Mouse (Mus musculus) myocyte (in vitro differentiated cells): ENCODE data around the gene Slc27a5. TPM values are rescaled to one million over a fixed set of nuclear protein-coding genes. Genes with fewer than 3 reads are reported as not detected.

Experiments
- H3K27me3 ChIP-seq: one replicate; pipeline ENCODE4 v1.6.1; 2011; ENCODE audit not compliant: control insufficient read depth, insufficient read depth, insufficient read length
- H3K36me3 ChIP-seq: one replicate; pipeline ENCODE4 v1.6.1; 2011; ENCODE audit not compliant: control insufficient read depth, insufficient read depth
- H3K4me2 ChIP-seq: one replicate; pipeline ENCODE4 v1.6.1; 2011; ENCODE audit warnings: low read depth, control low read depth
- H3K4me3 ChIP-seq: one replicate; pipeline ENCODE4 v1.5.1; 2011; ENCODE audit warnings: mild to moderate bottlenecking, control low read depth, moderate library complexity
- H3K79me2 ChIP-seq: one replicate; pipeline ENCODE4 v1.6.1; 2011; ENCODE audit not compliant: control insufficient read depth, insufficient read depth
- H3ac ChIP-seq: one replicate; pipeline ENCODE4 v1.6.1; 2011; ENCODE audit not compliant: control insufficient read depth, insufficient read length
- CEBPB ChIP-seq: IDR thresholded peaks from 2 replicates; pipeline ENCODE4 v1.6.1; 2011; ENCODE audit warnings: mild to moderate bottlenecking, moderate library complexity; ENCODE audit not compliant: poor library complexity, insufficient read depth, severe bottlenecking
- E2F4 ChIP-seq: IDR thresholded peaks from one replicate; pipeline ENCODE4 v1.6.1; 2011; ENCODE audit warnings: mild to moderate bottlenecking, control low read depth, moderate library complexity; ENCODE audit not compliant: insufficient read depth
- MAX ChIP-seq: IDR thresholded peaks from one replicate; pipeline ENCODE4 v1.6.1; 2011; ENCODE audit warnings: low read depth, mild to moderate bottlenecking, control low read depth
- MYOD1 ChIP-seq, 3 experiments: IDR thresholded peaks; one replicate each; pipeline ENCODE4 v1.6.1; 2011; ENCODE audit warnings: control low read depth in 2 of 3, low read depth in 2 of 3, mild to moderate bottlenecking in 2 of 3, moderate library complexity in 1 of 3; ENCODE audit not compliant: insufficient read length in 2 of 3, control insufficient read depth in 1 of 3
- MYOG ChIP-seq, 3 experiments: IDR thresholded peaks; one replicate each; pipeline ENCODE4 v1.6.1; 2011; ENCODE audit warnings: control low read depth in 2 of 3, low read depth in 2 of 3, mild to moderate bottlenecking in 2 of 3; ENCODE audit not compliant: insufficient read length in 2 of 3, control insufficient read depth in 1 of 3, insufficient read depth in 1 of 3
- POLR2A ChIP-seq: IDR thresholded peaks from one replicate; pipeline ENCODE4 v1.6.1; 2011; ENCODE audit warnings: low read depth, mild to moderate bottlenecking, control low read depth, moderate library complexity; ENCODE audit not compliant: insufficient read length
- POLR2AphosphoS2 ChIP-seq: IDR thresholded peaks from one replicate; pipeline ENCODE4 v1.6.1; 2011; ENCODE audit warnings: low read depth, control low read depth; ENCODE audit not compliant: insufficient read length
- REST ChIP-seq: IDR thresholded peaks from one replicate; pipeline ENCODE4 v1.6.1; 2011; ENCODE audit warnings: mild to moderate bottlenecking, control low read depth, moderate library complexity; ENCODE audit not compliant: insufficient read depth, insufficient read length
- SRF ChIP-seq: IDR thresholded peaks from one replicate; pipeline ENCODE4 v1.6.1; 2011; ENCODE audit warnings: low read depth; ENCODE audit not compliant: control insufficient read depth, insufficient read length
- TCF12 ChIP-seq: IDR thresholded peaks from one replicate; pipeline ENCODE4 v1.6.1; 2011; ENCODE audit warnings: mild to moderate bottlenecking, control low read depth; ENCODE audit not compliant: poor library complexity, insufficient read depth, severe bottlenecking
- TCF3 ChIP-seq: IDR thresholded peaks from one replicate; pipeline ENCODE4 v1.6.1; 2011; ENCODE audit warnings: low read depth, control low read depth; ENCODE audit not compliant: insufficient read length
- USF1 ChIP-seq: IDR thresholded peaks from one replicate; pipeline ENCODE4 v1.6.1; 2011; ENCODE audit warnings: low read depth, mild to moderate bottlenecking, control low read depth, moderate library complexity
- polyA plus RNA-seq: library from polyadenylated mRNA; unstranded; fragments of >200 nt; fragmentation: generic; extraction: Trizol; gene quantifications from one replicate; pipeline ENCODE4 v1.2.1, GENCODE M21; 2012; ENCODE audit warnings: missing spikeins

The Slc27a5 gene
- polyA plus RNA-seq, 1 experiment, result not detected

GRCm38 (mm10) chr7:12998851-12999250 is 859 bp upstream of the Slc27a5 start, which contains the start of gene Trim28:
Trim28 (plus strand) TSS chr7:12999114.
- Histone ChIP-seq H3K4me3 (no peak within 1 kb of the TSS), H3K36me3 (no peaks in the 10 kb centered on the region), H3K4me2 (no peak within 1 kb of the TSS), H3ac (no peak within 1 kb of the TSS), H3K27me3 (no peaks in the 10 kb centered on the region), H3K79me2 (no peaks in the 10 kb centered on the region)
- no peak for TF ChIP-seq REST
- no peak for TF ChIP-seq POLR2AphosphoS2
- no peak for TF ChIP-seq USF1
- no peak for TF ChIP-seq MYOG (IDR thresholded peaks at IDR 0.05; ENCODE audit: control insufficient read depth in 1 of 3, insufficient read depth in 1 of 3, insufficient read length in 2 of 3, low read depth in 2 of 3)
- TF ChIP-seq TCF12, result no peak
- no peak for TF ChIP-seq MYOD1 (IDR thresholded peaks at IDR 0.05; ENCODE audit: control insufficient read depth in 1 of 3, insufficient read length in 2 of 3, low read depth in 2 of 3)

- Histone ChIP-seq H3K4me2 (no peak overlapping the region), H3K4me3 (no peak overlapping the region), H3K27me3 (no peaks in the 10 kb centered on the region), H3K36me3 (no peaks in the 10 kb centered on the region), H3ac (no peak overlapping the region), H3K79me2 (no peaks in the 10 kb centered on the region)
- TF ChIP-seq CEBPB (no peak), E2F4 (no peak), POLR2AphosphoS2 (no peak), USF1 (no peak), SRF (no peak), TCF3 (no peak), POLR2A (no peak), MYOG (IDR thresholded peaks at IDR 0.05; ENCODE audit: control insufficient read depth in 1 of 3, insufficient read depth in 1 of 3, insufficient read length in 2 of 3, low read depth in 2 of 3) (no peak), TCF12 (no peak), REST (no peak), MAX (no peak), MYOD1 (IDR thresholded peaks at IDR 0.05; ENCODE audit: control insufficient read depth in 1 of 3, insufficient read length in 2 of 3, low read depth in 2 of 3) (no peak)
These were observed 762 bp downstream of the Slc27a5 start for GRCm38 (mm10) chr7:12997230-12997629.

GRCm38 (mm10) chr7:12995862-12996261 is 2.1 kb downstream of the Slc27a5 start:
- Histone ChIP-seq H3K4me2 (no peak overlapping the region), H3ac (no peak overlapping the region), H3K4me3 (no peak overlapping the region), H3K36me3 (no peaks in the 10 kb centered on the region), H3K79me2 (no peaks in the 10 kb centered on the region), H3K27me3 (no peaks in the 10 kb centered on the region)
- TF ChIP-seq CEBPB, result no peak
- TF ChIP-seq MAX, result no peak

GRCm38 (mm10) chr7:12993148-12993547 is 4.8 kb downstream of the Slc27a5 start:
- Histone ChIP-seq H3ac (no peak overlapping the region), H3K4me2 (no peak overlapping the region), H3K79me2 (no peaks in the 10 kb centered on the region), H3K36me3 (no peaks in the 10 kb centered on the region), H3K4me3 (no peak overlapping the region), H3K27me3 (no peaks in the 10 kb centered on the region)
- no peak for TF ChIP-seq POLR2A
- no peak for TF ChIP-seq SRF
- TF ChIP-seq MYOD1 (IDR thresholded peaks at IDR 0.05; ENCODE audit: control insufficient read depth in 1 of 3, insufficient read length in 2 of 3, low read depth in 2 of 3), result no peak
- no peak for TF ChIP-seq CEBPB

GRCm38 (mm10) chr7:12992222-12992621 is 5.8 kb downstream of the Slc27a5 start:
- Histone ChIP-seq H3ac (no peak overlapping the region), H3K4me3 (no peak overlapping the region), H3K36me3 (no peaks in the 10 kb centered on the region), H3K79me2 (no peaks in the 10 kb centered on the region), H3K27me3 (no peaks in the 10 kb centered on the region), H3K4me2 (no peak overlapping the region)
- TF ChIP-seq POLR2A (no peak), E2F4 (no peak), USF1 (no peak), REST (no peak), POLR2AphosphoS2 (no peak), TCF12 (no peak), MYOG (IDR thresholded peaks at IDR 0.05; ENCODE audit: control insufficient read depth in 1 of 3, insufficient read depth in 1 of 3, insufficient read length in 2 of 3, low read depth in 2 of 3) (no peak), TCF3 (no peak), CEBPB (no peak), MAX (no peak)
